Mouse (Mus musculus) megakaryocyte progenitor cell, adult 5-6 weeks (primary cell): ENCODE measurements at regions not wholly inside any gene's neighbourhood (a gene's known extent, or its start where the extent isn't known, plus 50 kb on each side); places are given as distances from the start of the nearest gene placed in this dataset.

ENCODE experiments used
- ATAC-seq: replicated peaks from 2 replicates; pipeline ENCODE4 v1.8.0; 2016; ENCODE audit warnings: mild to moderate bottlenecking, moderate TSS enrichment, inconsistent platforms; ENCODE audit not compliant: poor library complexity

DNA sequence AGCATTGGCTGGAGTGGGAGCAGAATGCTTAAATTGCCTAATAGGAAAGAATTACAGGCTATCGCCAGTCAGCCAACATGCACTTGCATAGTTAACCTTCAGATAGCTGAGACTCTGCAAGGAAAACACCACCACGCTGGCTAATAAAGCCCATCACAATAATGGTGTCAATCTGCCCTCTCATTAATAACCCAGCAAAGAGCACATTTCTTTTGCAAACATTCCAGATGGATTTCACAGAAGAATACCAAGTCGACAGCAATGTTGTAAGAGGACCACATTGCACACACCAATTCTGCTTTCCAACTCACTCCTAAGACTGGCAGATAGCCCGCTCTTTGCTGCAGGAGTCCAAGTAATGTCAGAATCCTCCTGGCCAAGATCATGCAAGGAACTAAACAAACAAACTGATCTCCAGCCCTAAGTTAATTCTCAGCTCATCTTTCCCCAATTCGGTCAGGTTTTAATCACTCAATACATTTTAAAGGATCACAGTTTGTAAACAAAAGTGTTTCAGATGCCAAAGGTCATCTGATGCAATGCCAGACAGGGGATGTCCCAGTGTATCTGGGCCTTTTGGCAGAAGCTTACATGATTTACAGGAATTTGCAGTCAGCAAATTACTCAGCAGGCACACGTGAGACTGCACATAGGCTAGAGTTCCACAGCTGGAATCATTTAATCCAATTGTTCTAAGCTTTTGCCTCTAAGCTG lies 198.4 kb downstream of the Klf6 start:
- 0 out of 2 replicates have a peak, but pooled peaks have one; percentile 7 for ATAC-seq

DNA sequence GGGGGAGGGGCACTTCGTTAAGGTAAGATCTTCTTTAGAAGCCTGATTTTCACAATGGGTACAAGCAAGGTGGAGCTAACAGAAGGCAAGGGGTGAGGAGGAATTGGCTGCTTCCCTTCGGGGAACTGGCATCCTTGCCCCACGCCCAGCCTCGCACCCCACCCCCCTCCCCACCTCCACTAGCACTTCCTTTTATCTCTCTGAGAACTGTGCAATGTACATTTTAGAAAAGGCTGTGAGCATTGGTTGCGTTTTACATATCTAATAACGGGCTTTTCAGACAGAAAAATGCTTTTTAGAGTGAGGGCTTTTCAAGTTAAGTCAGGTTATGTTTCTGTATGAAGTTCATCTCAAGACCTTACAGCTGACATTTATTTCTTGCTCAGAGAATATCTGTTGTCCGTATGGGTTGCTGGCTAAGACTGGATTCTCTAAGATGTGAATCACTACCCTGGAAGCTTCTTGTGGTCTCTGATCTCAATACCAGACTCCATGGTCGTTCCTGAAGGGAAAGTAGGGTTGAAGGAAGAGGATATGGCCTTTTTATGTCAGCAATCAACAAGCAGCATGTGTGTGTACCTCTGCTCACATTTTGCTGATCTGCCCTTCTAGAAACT lies 199.1 kb downstream of the Klf6 start:
- ATAC-seq, result peak; percentile 79

DNA sequence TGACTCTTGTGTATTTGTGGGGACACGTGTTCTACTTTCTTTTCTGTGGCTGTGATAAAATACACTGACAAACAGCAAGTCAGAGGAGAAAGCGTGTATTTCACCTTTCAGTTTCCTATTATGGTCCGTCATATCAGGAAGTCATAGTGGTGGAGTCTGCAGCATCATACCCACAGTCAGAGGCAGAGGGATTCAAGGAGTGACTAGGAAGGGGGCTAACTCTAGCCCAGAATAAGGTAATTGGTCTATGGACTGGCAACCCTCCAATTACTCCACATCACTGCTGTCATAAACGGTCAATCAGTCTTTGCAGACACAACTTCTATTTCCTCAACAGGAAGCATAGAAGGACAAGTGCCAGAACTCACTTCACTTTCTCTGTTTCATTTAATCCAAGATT lies 201.0 kb downstream of the Klf6 start:
- peak; percentile 73 for ATAC-seq

DNA sequence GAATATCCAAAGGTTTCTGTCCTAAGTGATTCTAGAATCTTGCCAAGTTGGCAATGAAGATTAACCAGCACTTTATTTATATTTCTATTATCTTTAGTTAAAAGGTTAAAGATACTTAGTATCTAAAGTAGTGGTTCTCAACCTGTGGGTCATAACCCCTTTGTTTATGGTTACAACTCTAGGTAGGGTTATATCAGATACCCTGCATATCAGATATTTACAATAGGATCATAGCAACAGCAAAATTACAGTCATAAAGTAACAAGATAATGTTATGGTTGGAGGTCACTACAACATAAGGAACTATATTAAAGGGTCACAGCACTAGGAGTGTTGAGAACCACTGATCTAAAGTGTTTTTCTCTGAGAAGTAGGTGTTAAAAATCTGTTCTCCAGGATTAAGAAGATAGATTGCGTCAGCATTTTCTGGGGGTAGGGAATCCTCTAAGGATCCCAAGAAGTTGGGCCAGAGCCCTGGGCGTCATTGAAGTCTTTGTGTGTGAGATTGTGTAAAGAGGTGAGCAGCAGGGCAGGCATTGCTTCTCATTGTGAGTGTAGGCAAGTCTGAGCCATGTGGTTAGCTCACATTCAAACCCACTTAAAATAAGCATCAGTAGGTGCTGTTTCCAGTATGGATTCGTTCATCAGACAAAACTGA lies 201.6 kb downstream of the Klf6 start:
- no peak for ATAC-seq

DNA sequence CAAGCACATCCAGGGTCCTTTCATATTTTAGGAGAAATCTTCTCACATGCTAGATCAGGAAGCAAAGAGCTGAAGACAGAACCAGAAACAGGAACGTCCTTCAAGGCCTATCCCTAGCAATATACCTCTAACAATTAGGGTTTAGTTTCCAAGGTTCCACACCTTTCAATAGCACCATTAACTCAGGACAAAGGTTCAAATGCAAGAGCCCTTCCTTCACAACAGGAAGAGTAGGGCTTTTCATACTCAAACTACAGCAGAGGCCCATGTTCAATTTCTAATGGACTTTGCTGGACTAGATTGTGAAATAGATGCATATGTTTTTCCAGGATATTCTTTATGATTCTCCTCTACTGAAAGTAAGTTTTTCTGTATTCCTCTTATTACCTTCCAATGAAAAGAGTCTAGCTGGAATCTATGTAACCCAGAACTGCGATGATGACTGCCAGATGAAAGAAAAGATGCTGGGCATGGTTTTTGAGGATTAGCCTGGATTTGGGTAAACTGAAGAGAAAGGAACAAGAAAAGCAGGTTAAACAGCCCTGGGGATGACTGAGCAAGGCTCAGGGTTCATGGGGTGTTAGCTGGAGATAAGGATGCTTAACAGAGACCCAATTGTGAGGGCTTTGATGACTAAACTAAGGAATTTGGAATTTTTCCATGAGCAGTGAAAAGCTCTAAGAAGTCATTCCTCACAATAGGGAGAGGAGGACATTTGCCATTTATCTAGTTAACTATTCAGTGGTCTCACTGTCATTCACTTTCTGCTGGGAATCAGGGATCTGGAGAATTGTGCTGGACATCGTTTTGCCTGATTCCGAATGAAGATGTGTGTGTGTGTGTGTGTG lies 215.9 kb downstream of the Klf6 start:
- ATAC-seq, result no peak

DNA sequence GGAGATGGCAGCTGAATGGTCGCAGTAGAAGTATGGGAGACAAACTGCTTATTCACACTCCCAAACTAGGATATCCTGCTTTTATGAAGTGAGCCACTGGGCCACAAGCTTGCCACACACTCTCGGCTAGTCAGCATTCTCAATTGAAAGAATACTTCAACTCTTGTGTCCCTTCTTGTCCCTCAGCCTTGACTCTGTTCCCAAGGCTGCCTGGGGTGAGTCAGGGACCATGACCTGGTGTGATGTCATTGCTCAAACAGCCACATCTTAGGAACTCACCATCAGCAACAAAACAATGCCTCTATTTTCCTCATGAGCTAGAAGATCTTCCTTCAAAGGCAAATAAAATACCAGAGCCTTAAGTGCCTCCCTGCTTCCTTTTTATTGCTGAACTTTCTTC lies 224.6 kb downstream of the Klf6 start:
- no peak for ATAC-seq

DNA sequence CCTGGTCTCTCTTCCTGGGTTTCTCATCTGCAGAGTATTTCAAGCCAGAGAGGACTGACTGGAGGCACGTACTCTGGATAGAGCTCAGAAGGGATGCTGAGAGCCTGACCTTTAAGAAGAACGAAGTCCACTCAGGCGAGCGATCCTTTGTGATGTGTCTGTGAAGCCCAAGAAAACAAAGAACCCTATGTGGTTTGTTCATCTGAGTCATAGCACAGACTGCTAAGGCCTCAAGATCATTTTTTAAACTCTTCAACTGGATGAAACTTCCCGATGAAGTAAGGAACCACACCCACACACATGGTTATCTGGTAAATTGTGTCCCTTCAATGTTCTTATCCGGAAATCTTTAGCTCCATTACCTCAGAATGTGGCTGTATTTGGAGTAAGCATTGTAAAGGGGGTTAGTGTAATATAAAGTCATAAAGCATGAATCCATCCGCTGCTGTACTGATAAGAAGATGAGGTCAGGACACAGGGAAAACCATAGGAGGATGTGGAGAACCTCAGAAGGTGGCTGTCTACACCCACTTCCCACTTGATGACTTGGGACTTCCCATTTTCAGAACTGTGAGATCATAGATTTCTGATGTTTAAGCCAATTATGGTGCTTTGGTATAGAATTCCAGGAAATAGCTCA lies 247.9 kb downstream of the Klf6 start:
- ATAC-seq, result peak; percentile 87

DNA sequence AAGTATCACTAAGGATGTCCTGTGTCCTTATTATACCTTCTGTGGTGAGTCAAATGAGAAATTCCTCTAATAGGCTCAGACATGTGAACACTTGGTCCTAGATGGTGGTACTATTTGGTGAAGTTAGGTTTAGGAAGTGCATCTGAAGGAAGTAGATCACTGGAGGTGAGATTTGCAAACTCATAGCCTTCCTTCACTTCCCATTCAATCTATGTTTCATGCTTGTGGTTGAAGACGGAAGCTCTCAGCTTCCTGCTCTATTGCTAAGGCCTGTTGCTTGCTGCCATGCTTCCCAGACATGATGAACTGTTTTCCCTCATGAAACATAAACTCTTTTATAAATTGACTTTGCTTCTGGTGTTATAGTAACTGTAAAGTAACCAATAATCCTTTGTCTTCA lies 258.4 kb downstream of the Klf6 start:
- peak; percentile 95 for ATAC-seq

DNA sequence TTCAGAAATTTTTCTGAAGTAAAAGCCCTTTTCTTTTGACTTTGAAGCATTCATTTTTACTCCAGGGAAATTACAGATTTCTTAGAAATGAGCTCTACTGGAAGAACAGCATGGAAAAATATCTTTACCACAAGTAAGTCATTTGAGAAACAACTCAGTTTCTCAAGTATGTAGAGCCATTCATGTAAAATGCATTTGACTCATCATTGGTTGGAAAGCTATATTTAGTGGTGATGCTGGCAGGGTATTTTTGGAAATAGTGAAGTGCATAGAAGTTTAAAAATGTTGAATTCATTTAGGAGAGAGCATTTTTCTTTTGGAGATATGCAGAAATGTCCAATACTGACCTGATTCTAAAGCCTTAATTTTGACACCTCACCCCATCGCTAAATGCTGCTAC lies 266.0 kb downstream of the Klf6 start:
- no peak for ATAC-seq

DNA sequence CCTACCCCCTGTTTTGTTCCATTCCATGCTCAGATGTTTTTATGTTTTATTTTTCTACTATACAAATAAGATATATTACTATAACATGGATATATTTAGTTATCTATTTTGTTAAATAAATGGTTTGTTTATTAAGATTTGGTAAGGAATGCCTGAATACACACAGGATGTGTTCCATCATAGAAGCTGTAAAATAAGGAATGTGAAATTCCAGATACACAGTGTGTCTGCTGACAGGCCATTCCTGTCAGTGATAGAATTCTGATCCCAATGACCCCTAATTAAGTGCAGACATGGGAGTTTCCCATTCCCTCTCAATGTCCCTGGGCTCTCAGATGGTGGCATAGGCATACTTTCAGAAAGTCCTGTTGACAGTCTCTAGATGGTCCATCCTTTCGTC lies 267.6 kb downstream of the Klf6 start:
- ATAC-seq, result no peak

DNA sequence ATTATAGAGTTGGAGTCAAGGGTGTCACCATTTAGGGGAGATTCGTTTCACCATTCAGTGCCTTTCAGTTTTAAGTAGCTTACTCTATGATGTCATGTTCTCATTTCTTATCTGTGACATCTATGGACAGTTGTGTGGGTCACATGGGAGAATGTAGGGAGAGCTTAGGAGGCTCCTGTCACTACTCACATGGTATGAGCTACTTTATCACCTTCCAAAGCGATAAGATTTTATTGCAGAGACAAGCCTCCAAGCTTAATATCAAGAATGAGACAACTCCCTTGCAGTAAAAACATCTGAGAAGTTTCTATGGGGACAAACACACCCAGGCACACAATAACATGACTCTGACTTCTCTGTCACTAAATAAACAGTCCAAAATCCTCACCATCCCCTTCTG lies 270.1 kb downstream of the Klf6 start:
- ATAC-seq, result no peak

DNA sequence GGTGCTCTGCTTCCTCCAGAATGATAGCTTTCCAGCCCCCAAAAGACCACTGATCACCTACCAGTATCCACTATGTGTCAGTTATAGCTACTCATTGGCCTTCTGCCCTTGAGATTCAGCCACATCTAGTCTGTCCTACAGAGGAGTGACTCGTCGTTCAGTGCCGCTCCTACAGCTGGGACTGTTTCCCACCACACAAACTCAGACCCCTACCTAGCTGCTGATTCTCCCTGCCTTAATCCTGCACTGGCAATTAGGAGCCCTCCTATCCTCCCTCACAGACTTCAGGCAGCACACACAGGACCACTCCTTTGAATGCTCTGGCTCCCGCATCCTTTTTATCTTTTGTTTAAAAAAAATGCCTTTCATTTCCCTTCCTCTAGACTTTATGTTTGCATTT lies 275.9 kb downstream of the Klf6 start:
- ATAC-seq, result no peak

DNA sequence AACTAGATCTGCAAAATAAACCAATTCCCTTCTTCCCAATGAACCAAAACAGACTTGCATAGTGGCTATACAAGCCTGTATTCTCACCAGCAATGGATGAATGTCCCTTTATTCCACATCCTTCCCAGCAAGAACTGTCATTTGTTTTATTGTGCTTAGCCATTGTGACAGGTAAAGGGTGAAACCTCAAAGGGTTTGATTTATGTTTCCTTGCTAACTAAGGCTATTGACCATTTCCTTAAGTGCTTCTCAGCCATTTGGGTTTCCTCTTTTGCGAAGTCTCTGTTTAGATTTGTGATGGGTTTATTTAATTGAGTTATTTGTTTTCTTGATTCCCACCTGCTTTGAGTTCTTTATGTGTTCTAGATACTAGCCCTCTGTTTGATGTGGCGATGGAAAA lies 281.5 kb downstream of the Klf6 start:
- ATAC-seq, result no peak

DNA sequence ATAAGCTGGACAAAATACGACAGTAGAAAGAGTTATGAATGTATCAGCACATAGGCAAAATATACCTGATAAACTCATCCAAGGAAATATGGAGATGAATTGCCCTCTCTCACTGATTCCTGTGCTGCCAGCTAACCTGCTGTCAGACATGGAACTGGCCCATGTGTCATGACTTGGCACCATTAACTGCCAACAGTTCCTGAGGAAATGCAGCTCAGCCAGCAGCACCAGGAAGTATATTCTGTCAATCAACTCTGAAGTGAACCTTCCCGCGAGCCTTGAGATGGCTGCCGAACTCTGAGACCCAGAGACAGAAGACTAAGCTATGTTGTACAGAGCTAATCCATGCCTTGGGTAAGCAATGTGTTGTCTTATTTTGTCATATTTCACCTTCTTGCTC lies 292.4 kb downstream of the Klf6 start:
- ATAC-seq, result peak; percentile 80

DNA sequence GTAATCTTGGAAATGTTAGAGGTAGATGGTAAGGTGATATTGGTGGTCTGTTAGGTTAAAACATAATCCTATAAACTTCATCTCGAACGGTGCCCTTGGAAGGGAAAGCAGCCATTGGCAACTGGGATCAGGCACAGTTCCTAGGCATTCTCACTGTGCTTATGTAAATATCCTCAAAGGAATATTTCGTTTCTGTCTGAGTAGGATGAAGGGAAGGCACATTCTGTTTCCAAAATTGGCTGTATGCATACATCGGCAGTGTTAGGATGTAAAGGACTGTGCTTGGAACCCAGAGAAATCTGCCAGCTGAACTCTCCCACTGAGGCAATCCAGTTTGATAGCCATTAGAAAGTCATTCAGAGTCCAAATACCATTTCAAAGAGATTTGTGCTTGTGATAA lies 294.9 kb downstream of the Klf6 start:
- no peak for ATAC-seq

DNA sequence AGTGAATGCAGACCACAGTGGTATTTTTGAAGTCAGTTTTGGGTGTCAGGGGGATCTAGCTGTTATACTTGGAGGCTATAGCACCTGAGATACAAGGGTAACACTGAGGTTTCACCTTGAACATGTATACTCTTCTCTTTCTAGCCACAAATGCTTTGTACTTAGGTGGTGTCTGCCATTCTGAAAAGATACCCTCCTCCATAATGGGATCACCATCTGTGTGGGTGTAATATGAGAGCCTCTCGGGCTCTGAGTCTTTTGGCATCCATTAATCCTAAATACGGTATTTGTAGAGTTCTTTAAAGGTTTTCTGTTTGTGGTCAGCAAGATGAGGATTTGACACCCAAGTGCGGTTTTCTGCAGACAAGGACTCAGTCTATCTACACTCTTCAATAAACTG lies 295.7 kb downstream of the Klf6 start:
- ATAC-seq, result no peak

DNA sequence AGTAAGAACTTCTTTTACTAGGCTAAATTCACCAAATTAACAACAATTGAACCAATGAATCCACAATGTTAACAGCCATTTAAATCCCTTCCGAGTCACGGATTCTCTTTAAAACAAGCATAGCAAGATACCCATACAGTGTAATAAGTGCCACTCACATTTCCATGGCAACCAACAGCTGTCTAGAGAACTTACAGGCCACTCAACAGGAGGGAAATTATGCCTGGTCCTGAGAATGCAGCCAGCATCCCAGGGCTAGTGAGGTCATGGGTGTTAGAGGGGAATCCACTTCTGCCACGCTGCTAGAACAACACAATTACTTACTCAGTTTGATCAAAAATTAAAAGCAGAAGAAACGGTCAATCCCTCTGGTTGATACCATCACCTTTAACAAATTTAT lies 296.7 kb downstream of the Klf6 start:
- no peak for ATAC-seq

DNA sequence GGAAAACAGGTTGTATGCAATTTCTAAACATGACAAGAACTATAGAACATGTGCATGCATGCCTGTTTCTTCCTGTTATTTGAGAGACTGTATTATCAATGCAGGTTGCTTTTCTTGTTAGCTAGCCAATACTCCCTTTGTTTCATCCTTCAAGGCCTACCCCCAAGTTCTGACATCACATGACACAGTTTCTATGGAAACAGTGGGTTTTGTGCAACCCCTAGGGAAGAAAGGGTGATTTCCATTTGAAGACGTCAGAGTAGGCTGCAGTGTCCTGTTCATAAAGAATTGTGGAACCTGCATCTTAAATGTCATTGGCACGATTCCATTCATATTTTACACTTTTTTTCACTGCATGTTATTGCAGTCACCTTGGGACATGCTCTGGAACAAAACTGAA lies 298.1 kb downstream of the Klf6 start:
- no peak for ATAC-seq

DNA sequence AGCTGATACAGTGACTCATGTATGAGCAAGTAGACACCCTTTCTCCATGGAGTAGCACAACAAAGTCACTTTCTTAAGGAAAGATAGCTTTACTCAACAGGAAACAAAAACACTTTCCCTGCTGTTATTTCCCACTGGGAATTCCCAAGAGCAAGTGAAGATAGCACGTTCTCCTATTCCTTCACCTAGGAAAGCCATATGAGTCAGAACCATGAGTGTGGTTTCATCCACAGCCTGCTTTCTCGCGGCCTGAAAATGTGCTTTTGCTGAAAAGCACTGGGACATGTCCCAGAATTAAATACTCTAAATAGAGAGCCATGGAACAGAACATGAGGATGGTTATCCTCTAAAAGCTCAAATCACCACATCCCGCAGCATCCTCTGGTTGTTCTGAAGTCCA lies 304.6 kb downstream of the Klf6 start:
- no peak for ATAC-seq

DNA sequence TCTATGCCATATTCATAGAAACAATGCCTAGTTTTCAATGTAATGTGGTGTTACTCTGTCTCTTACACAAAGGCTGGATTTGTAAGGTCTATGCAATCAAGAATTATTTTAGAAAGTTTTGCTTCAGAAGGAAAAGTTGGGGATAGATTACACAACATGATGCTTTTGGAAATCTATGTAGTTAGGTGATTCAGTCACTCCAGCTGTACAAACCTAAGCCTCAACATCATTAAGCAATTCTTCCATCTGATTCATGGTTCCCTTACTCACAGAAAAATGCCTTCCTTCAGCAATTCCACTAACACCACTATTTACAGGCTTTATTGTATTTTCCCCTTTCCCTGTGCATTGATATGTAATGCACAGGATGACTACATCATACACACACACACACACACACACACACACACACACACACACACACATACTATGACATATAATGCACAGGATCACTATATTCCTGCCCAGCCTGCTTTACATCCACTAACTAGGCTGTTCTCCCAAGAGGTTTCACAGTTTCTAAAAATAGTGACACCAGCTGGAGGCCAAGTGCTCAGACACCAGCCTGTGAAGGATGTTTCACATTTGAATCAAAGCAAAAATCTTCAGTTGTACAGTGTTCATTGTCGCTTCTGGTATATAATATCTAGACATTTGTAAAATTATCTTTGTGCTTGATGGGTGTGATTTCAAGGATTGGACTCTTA lies 305.9 kb downstream of the Klf6 start:
- no peak for ATAC-seq
